Mouse (Mus musculus) embryonic facial prominence, embryonic 10.5 days (tissue): Measurements from ENCODE around the gene Exoc6. TPM values are rescaled to one million over a fixed set of nuclear protein-coding genes. Genes with fewer than 3 reads are reported as not detected.
A peak's percentile ranks its signal among the peaks of the same experiment; 100 is the strongest.

Experiments used
- DNase-seq: peaks from one replicate; pipeline ENCODE4 v3.0.0-alpha.2; 2017; ENCODE audit warnings: low spot score
- H3K27ac ChIP-seq: fragments of 300-500 bp; sonication (generic); replicated peaks from 2 replicates; pipeline ENCODE4 v1.5.1; 2016; ENCODE audit warnings: mild to moderate bottlenecking
- H3K27me3 ChIP-seq: fragments of 300-500 bp; sonication (generic); replicated peaks from 2 replicates; pipeline ENCODE4 v1.6.1; 2016; ENCODE audit warnings: low read depth, mild to moderate bottlenecking; ENCODE audit not compliant: poor library complexity, severe bottlenecking
- H3K36me3 ChIP-seq: fragments of 300-500 bp; sonication (generic); replicated peaks from 2 replicates; pipeline ENCODE4 v1.6.1; 2016; ENCODE audit warnings: mild to moderate bottlenecking, moderate library complexity
- H3K4me1 ChIP-seq: fragments of 300-500 bp; sonication (generic); 2 replicates; pipeline ENCODE4 v1.6.1; 2016
- H3K4me3 ChIP-seq: fragments of 300-500 bp; sonication (generic); 2 replicates; pipeline ENCODE4 v1.5.1; 2016; ENCODE audit warnings: mild to moderate bottlenecking, moderate library complexity
- H3K9me3 ChIP-seq: fragments of 300-500 bp; sonication (generic); 2 replicates; pipeline ENCODE4 v1.6.1; 2016; ENCODE audit warnings: mild to moderate bottlenecking
- WGBS: fragments of 180-500 bp; shearing (Covaris S2); methylation state at CpG from one replicate; pipeline ENCODE4 v1.1.7; 2016; 5-methylcytosine and 5-hydroxymethylcytosine counted together
- polyA plus RNA-seq: library from polyadenylated mRNA; unstranded; fragments of >200 nt; fragmentation: Nextera tagmentation; extraction: Ambion mirVana; gene quantifications from 2 replicates; pipeline ENCODE4 v1.2.1, GENCODE M21; 2016

The Exoc6 gene
- polyA plus RNA-seq, 1 experiment from 2014 or later = 8.5 TPM

DNA sequence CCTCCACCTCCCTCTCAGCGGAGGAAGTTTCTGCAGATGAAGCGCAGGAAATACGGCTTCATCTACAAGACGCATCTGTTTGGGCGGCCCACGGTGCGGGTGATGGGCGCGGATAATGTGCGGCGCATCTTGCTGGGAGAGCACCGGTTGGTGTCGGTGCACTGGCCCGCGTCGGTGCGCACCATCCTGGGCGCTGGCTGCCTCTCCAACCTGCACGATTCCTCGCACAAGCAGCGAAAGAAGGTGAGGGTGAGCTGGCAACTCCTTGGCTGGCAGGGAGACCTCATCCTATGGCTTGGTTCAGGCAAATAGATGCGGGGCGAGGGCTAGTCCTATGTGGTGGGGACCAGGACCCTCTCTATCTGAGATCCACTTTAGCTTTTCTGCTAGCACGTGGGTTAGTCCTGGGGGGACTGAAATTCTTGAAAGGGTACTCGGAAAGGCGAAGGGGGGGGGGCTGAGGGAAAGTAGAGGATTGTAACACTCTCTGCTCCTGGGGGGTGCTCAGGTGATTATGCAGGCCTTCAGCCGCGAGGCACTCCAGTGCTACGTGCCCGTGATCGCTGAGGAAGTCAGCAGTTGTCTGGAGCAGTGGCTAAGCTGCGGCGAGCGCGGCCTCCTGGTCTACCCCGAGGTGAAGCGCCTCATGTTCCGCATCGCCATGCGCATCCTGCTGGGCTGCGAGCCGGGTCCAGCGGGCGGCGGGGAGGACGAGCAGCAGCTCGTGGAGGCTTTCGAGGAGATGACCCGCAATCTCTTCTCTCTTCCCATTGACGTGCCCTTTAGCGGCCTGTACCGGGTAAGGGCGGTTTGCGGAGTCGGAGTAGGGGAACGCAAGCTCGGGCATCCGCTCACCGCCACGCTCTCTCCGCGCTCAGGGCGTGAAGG is 148.3 kb downstream of the Exoc6 start:
- Histone ChIP-seq H3K27me3 (peaks cover 100% of the 10 kb centered on the region), H3K36me3 (no peaks in the 10 kb centered on the region), H3K4me3 (peak overlapping the region; percentile 57), H3K9me3 (no peaks in the 10 kb centered on the region), H3K27ac (peak overlapping the region; percentile 67), H3K4me1 (peaks cover 54% of the 10 kb centered on the region)
- under 1% methylated on average over 63 of the region's 63 CpGs for WGBS
- peak; percentile 70 for DNase-seq

- no peaks in the 10 kb centered on the region for H3K9me3 ChIP-seq
- DNase-seq = no peak
- no peaks in the 10 kb centered on the region for H3K36me3 ChIP-seq
- peak overlapping the region; percentile 57; the same call in 1 of the 2 replicates for H3K4me3 ChIP-seq
- 16% methylated on average over 9 of the region's 9 CpGs for WGBS
- H3K27ac ChIP-seq = no peak overlapping the region
- peaks cover 48% of the 10 kb centered on the region for H3K4me1 ChIP-seq
- peaks cover 97% of the 10 kb centered on the region for H3K27me3 ChIP-seq
Observed at GRCm38 (mm10) chr19:37699711-37700110, 149.5 kb downstream of the Exoc6 start.

DNA sequence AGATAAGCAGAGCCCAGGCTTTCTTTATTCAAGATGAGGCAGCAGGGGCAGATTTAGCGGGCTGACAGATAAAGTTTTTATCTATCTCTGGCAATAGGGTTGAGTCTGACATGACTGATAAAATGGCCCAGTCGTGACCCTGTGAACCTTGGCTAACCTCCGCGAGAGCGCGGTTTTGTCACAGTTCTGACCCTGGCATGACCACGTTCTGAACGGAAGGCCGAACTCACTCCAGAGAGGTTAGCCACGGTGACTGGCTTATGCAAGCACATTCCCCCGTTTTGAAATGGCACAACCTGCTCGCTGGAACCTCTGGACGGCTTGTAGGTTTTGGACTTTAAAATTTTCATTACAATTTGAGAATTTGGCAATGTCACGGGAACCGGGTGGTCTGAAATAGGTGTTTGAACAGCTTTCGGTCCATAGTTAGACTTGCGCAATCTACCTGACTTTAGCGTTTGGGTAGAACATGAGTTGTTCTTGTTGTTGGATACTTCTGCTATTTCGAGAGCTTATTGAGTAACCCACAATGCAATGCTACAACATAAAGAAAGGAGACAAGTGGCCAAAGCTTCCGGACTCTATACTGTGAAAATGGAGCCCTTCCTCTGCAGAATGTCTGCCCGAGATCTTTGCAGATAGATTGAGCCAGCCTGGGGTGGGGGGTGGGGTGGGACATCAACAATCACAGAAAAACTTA is 152.3 kb downstream of the Exoc6 start:
- 72% methylated on average over 21 of the region's 21 CpGs for WGBS
- H3K27me3 ChIP-seq = peaks cover 90% of the 10 kb centered on the region

GRCm38 (mm10) chr19:37703902-37704509 is 153.8 kb downstream of the Exoc6 start:
- WGBS = 12% methylated on average over 3 of the region's 3 CpGs
- H3K9me3 ChIP-seq = no peaks in the 10 kb centered on the region

More for the DNA sequence above, 152.3 kb downstream of the Exoc6 start:
- no peaks in the 10 kb centered on the region for H3K9me3 ChIP-seq
- H3K27ac ChIP-seq = no peak overlapping the region
- no peaks in the 10 kb centered on the region for H3K36me3 ChIP-seq
- DNase-seq = no peak
- H3K4me3 ChIP-seq = no peak overlapping the region
- H3K4me1 ChIP-seq = peaks cover 21% of the 10 kb centered on the region

DNA sequence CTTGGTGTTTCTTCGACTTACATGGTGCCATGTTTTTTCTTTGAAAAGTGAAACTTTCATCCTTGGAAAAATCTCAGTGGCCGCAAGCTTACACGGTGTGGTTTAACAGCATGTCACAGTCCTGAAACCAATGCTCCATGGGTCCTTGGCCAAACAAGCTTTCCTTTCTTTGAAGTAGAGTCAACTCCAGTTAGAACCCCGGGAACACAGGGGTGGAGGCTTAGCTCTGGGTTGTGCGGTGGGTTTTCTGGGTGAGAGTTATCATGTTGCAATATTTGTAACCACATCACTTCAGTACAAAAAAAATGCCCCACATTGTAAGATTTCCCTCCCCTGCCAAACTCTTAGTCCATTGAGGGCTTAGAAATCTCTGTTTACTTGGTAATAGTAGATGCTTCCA is 155.5 kb downstream of the Exoc6 start:
- WGBS = 92% methylated on average over 5 of the region's 5 CpGs
- H3K27me3 ChIP-seq = peaks cover 66% of the 10 kb centered on the region
- H3K4me3 ChIP-seq = no peak overlapping the region
- 0 out of 2 replicates have a peak, but pooled peaks cover under 1% of the 10 kb centered on the region for H3K4me1 ChIP-seq
- no peaks in the 10 kb centered on the region for H3K36me3 ChIP-seq
- H3K27ac ChIP-seq = no peak overlapping the region
- H3K9me3 ChIP-seq = no peaks in the 10 kb centered on the region
- no peak for DNase-seq

More at GRCm38 (mm10) chr19:37703902-37704509, 153.8 kb downstream of the Exoc6 start:
- H3K36me3 ChIP-seq = no peaks in the 10 kb centered on the region
- peak; percentile 84 for DNase-seq
- no peak overlapping the region for H3K4me3 ChIP-seq
- H3K4me1 ChIP-seq = peaks cover 6% of the 10 kb centered on the region
- peaks cover 83% of the 10 kb centered on the region for H3K27me3 ChIP-seq
- no peak overlapping the region for H3K27ac ChIP-seq

DNA sequence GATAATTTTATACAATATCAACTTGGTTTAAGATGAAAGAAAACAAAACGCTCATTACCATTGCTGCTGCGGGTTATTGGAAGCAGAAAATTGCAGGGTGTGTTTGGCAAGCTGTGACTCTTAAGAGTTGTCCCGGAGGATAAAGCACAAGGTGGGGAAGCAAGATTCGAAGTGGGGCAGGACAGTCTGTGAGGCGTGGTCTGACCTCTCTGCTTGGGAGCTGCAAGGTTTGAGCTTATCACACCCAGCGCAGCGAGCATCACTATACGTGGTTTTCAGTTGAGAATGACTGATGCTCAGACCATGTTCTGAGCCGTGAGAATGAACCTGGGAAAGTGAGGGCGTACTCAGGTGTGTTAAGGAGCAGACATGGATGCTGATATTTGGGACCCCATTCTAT is 164.5 kb downstream of the Exoc6 start:
- DNase-seq = no peak
- WGBS = 71% methylated on average over 10 of the region's 10 CpGs
- Histone ChIP-seq H3K36me3 (no peaks in the 10 kb centered on the region), H3K4me3 (no peak overlapping the region), H3K27ac (no peak overlapping the region), H3K4me1 (peaks cover 7% of the 10 kb centered on the region; the same call in 1 of the 2 replicates), H3K27me3 (no peaks in the 10 kb centered on the region), H3K9me3 (no peaks in the 10 kb centered on the region)

DNA sequence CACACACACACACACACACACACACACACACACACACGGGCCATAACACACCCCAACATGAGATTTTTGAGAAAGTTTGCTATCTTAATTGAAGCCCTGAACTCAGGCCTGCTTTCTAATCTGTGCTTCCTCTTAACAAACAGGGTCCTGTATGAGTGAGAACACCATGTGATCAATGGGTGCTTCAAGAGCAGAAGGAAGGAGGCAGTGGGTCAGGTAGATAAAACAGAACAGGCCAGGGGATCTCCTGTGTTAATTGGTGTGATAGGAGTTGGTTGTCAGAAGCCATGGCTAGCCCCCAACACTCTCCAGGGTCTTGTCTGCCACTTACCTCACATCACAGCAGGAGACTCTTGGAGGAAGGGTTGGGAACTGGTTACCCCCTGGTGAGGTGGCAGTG is 165.8 kb downstream of the Exoc6 start:
- no peaks in the 10 kb centered on the region for H3K36me3 ChIP-seq

DNA sequence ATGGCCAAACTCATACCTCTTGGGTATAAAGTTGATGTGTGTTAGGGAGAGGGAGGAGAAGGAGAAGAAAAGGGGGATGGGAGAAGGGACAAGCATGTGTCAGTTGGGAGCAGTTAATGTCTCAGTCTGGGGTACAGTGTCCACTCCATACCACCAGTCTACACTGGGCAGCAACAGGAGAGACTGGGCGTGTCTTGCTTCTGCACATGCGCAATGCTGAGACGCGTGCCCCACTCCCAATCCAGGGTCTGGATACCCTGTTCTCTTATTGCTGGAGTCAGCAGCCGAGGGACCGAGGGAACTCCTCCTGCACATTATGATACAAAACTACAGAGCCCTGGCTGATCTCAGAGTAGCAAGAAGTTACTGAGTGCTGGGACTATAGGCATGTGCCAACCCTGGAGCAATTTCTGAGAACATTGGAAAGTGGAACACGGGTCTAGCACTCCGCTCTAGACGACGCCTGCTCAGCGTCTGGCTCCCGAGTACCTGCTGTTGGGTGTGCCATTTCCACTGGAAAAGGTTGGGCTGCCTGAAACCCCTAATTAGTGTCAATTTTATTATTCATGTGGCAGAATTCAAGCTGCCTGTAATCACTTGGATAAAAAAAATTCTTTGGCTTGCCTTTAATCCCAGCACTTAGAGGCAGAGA is 166.4 kb downstream of the Exoc6 start:
- DNase-seq = no peak
- Histone ChIP-seq H3K4me3 (no peak overlapping the region), H3K4me1 (peaks cover 7% of the 10 kb centered on the region; the same call in 1 of the 2 replicates), H3K9me3 (no peaks in the 10 kb centered on the region), H3K27ac (no peak overlapping the region), H3K27me3 (no peaks in the 10 kb centered on the region), H3K36me3 (no peaks in the 10 kb centered on the region)
- WGBS = 81% methylated on average over 12 of the region's 12 CpGs

More for the DNA sequence above, 165.8 kb downstream of the Exoc6 start:
- Histone ChIP-seq H3K4me3 (no peak overlapping the region), H3K27ac (no peak overlapping the region), H3K27me3 (no peaks in the 10 kb centered on the region), H3K4me1 (peaks cover 7% of the 10 kb centered on the region; the same call in 1 of the 2 replicates), H3K9me3 (no peaks in the 10 kb centered on the region)
- no peak for DNase-seq
- WGBS = 69% methylated on average over 1 of the region's 1 CpGs

GRCm38 (mm10) chr19:37719166-37719565 is 168.9 kb downstream of the Exoc6 start:
- Histone ChIP-seq H3K4me3 (no peak overlapping the region), H3K9me3 (no peaks in the 10 kb centered on the region), H3K4me1 (peaks cover 7% of the 10 kb centered on the region; the same call in 1 of the 2 replicates), H3K27ac (no peak overlapping the region), H3K27me3 (no peaks in the 10 kb centered on the region), H3K36me3 (no peaks in the 10 kb centered on the region)
- no peak for DNase-seq
- WGBS = 34% methylated on average over 1 of the region's 1 CpGs

- H3K4me1 ChIP-seq = no peaks in the 10 kb centered on the region
- H3K9me3 ChIP-seq = no peaks in the 10 kb centered on the region
- DNase-seq = no peak
- H3K27ac ChIP-seq = no peak overlapping the region
- H3K4me3 ChIP-seq = no peak overlapping the region
- H3K27me3 ChIP-seq = no peaks in the 10 kb centered on the region
- no peaks in the 10 kb centered on the region for H3K36me3 ChIP-seq
- WGBS = 96% methylated on average over 5 of the region's 5 CpGs
Observed at GRCm38 (mm10) chr19:37724591-37724990, 174.4 kb downstream of the Exoc6 start.

DNA sequence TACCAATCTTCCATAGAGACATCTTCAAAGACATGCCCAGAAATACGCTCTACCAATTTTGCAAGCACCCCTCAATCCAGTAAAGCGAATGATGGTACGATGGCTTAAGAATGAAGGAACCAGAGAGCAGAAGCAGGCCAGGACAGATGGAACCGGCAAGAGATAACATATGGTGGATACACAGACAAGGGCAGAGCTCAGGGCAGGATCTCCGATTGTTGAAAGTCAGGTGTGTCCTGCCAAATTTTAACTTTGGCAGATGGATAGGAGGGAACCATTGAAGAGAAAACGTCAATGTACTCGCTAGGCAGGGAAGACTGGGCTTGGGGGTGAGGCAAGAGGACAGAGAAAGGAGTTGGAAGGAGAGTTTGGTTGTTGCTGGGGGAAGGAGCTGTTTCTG is 176.4 kb downstream of the Exoc6 start:
- H3K27me3 ChIP-seq = no peaks in the 10 kb centered on the region
- no peak overlapping the region for H3K27ac ChIP-seq
- WGBS = 92% methylated on average over 7 of the region's 7 CpGs
- no peak overlapping the region for H3K4me3 ChIP-seq
- H3K9me3 ChIP-seq = no peaks in the 10 kb centered on the region
- no peak for DNase-seq
- H3K4me1 ChIP-seq = no peaks in the 10 kb centered on the region
- no peaks in the 10 kb centered on the region for H3K36me3 ChIP-seq

- Histone ChIP-seq H3K9me3 (no peaks in the 10 kb centered on the region), H3K36me3 (no peaks in the 10 kb centered on the region)
- WGBS = 95% methylated on average over 2 of the region's 2 CpGs
Observed at GRCm38 (mm10) chr19:37727366-37727765, 177.1 kb downstream of the Exoc6 start.

More at GRCm38 (mm10) chr19:37727366-37727765, 177.1 kb downstream of the Exoc6 start:
- no peak for DNase-seq
- no peaks in the 10 kb centered on the region for H3K4me1 ChIP-seq
- no peak overlapping the region for H3K27ac ChIP-seq
- H3K4me3 ChIP-seq = no peak overlapping the region
- no peaks in the 10 kb centered on the region for H3K27me3 ChIP-seq
